Mouse (Mus musculus): Measurements from ENCODE around the gene Tph2. TPM values are rescaled to one million over a fixed set of nuclear protein-coding genes. Genes with fewer than 3 reads are reported as not detected.

Gene Tph2
- not detected for total RNA-seq (2023)

GRCm38 (mm10) chr10:115184697-115185096, at the start of gene Tph2:
Gene Tph2 (minus strand): TSS chr10:115185022.

Other genes starting within 250 kb of the Tph2 start
- 100 to 1,000 TPM in 1 of 2 experiments, 10 to 100 TPM in 1; 91.2 to 116 TPM for gene Tbc1d15, start 66.4 kb upstream of the Tph2 start, total RNA-seq (2023)
- 10 to 100 TPM; 45.1 to 48.6 TPM for gene Rab21, start 130.6 kb upstream of the Tph2 start, total RNA-seq (2023)
- gene Tmem19, start 177.5 kb upstream of the Tph2 start, total RNA-seq (2023) = 10 to 100 TPM; 22.5 to 22.8 TPM
- 1 to 10 TPM; 5.9 to 8.6 TPM for gene Thap2, start 199.4 kb upstream of the Tph2 start, total RNA-seq (2023)
- 10 to 100 TPM; 68.8 to 74.7 TPM for gene Zfc3h1, start 199.9 kb upstream of the Tph2 start, total RNA-seq (2023)